Mouse (Mus musculus) embryonic facial prominence, embryonic 14.5 days (tissue): ENCODE data around the gene Wfdc3. TPM values are rescaled to one million over a fixed set of nuclear protein-coding genes. Genes with fewer than 3 reads are reported as not detected.

Experiments used
- ATAC-seq: fragments of 200-750 bp; cut with Nextera tagmentation; 2 replicates; pipeline ENCODE4 v1.8.0; 2017; ENCODE audit warnings: low read depth, moderate number of reproducible peaks, moderate TSS enrichment
- DNase-seq: peaks from one replicate; pipeline ENCODE4 v3.0.0-alpha.2; 2015; ENCODE audit warnings: low spot score
- H3K27ac ChIP-seq: fragments of 300-500 bp; sonication (generic); replicated peaks from 2 replicates; pipeline ENCODE4 v1.5.1; 2014; ENCODE audit warnings: low read depth, mild to moderate bottlenecking, low read length, moderate library complexity
- H3K27me3 ChIP-seq: fragments of 300-500 bp; sonication (generic); replicated peaks from 2 replicates; pipeline ENCODE4 v1.6.1; 2014; ENCODE audit warnings: low read length; ENCODE audit not compliant: control insufficient read depth, insufficient read depth
- H3K36me3 ChIP-seq: fragments of 300-500 bp; sonication (generic); 2 replicates; pipeline ENCODE4 v1.6.1; 2014; ENCODE audit warnings: low read length, mixed read lengths; ENCODE audit not compliant: control insufficient read depth, insufficient read depth
- H3K4me1 ChIP-seq: fragments of 300-500 bp; sonication (generic); 2 replicates; pipeline ENCODE4 v1.6.1; 2014; ENCODE audit warnings: antibody characterized with exemption, low read length; ENCODE audit not compliant: control insufficient read depth, insufficient read depth
- H3K4me2 ChIP-seq: fragments of 300-500 bp; sonication (generic); 2 replicates; pipeline ENCODE4 v1.6.1; 2014; ENCODE audit warnings: low read depth, mild to moderate bottlenecking, low read length, moderate library complexity, mixed read lengths
- H3K4me3 ChIP-seq: fragments of 300-500 bp; sonication (generic); 2 replicates; pipeline ENCODE4 v1.5.1; 2014; ENCODE audit warnings: low read depth, mild to moderate bottlenecking, low read length
- H3K9ac ChIP-seq: fragments of 300-500 bp; sonication (generic); 2 replicates; pipeline ENCODE4 v1.6.1; 2014; ENCODE audit warnings: low read depth, mild to moderate bottlenecking, low read length, moderate library complexity, mixed read lengths
- H3K9me3 ChIP-seq: fragments of 300-500 bp; sonication (generic); 2 replicates; pipeline ENCODE4 v1.6.1; 2016; ENCODE audit warnings: low read length; ENCODE audit not compliant: control insufficient read depth
- WGBS: fragments of 180-500 bp; shearing (Covaris S2); extraction: QIAGEN DNeasy Blood & Tissue Kit; methylation state at CpG from one replicate; pipeline ENCODE4 v1.1.7; 2014; 5-methylcytosine and 5-hydroxymethylcytosine counted together
- polyA plus RNA-seq: library from polyadenylated mRNA; unstranded; fragments of >200 nt; fragmentation: Nextera tagmentation; extraction: Ambion mirVana; gene quantifications from 2 replicates; pipeline ENCODE4 v1.2.1, GENCODE M21; 2014

Wfdc3 gene
- polyA plus RNA-seq, 1 experiment from 2014 or later = 0.53 TPM

GRCm38 (mm10) chr2:164770279-164770678 lies 24.5 kb upstream of the Wfdc3 start:
- peak overlapping the region; percentile 82 for H3K9ac ChIP-seq
- peaks cover 42% of the 10 kb centered on the region for H3K36me3 ChIP-seq
- peak overlapping the region; percentile 93 for H3K4me2 ChIP-seq
- 0 out of 2 replicates have a peak overlapping the region, but pooled peaks have one; percentile 48 for H3K27ac ChIP-seq
- no peak for ATAC-seq
- H3K4me3 ChIP-seq = peak overlapping the region; percentile 93
- 4% methylated on average over 15 of the region's 15 CpGs for WGBS
- peaks cover 18% of the 10 kb centered on the region; the same call in 1 of the 2 replicates for H3K4me1 ChIP-seq
- no peak for DNase-seq
- H3K27me3 ChIP-seq = no peaks in the 10 kb centered on the region
- H3K9me3 ChIP-seq = no peaks in the 10 kb centered on the region

GRCm38 (mm10) chr2:164769258-164770037 lies 23.7 kb upstream of the Wfdc3 start, which contains the start of gene Ube2c:
Gene Ube2c, plus strand, starts transcription at chr2:164769898.
- H3K9me3 ChIP-seq = no peaks in the 10 kb centered on the region
- 2% methylated on average over 53 of the region's 53 CpGs for WGBS
- ATAC-seq (peak; percentile 99), DNase-seq (peak; percentile 100)
- peak within 1 kb of the TSS; percentile 93 for H3K4me2 ChIP-seq
- peak within 1 kb of the TSS; percentile 82 for H3K9ac ChIP-seq
- H3K36me3 ChIP-seq = peaks cover 50% of the 10 kb centered on the region
- peaks cover 18% of the 10 kb centered on the region; the same call in 1 of the 2 replicates for H3K4me1 ChIP-seq
- peak within 1 kb of the TSS; percentile 93 for H3K4me3 ChIP-seq
- peak within 1 kb of the TSS; percentile 48; the same call in 1 of the 2 replicates for H3K27ac ChIP-seq
- H3K27me3 ChIP-seq = no peaks in the 10 kb centered on the region

GRCm38 (mm10) chr2:164767812-164768540 lies 22.2 kb upstream of the Wfdc3 start:
- Histone ChIP-seq H3K9ac (no peak overlapping the region), H3K4me2 (no peak overlapping the region), H3K36me3 (peaks cover 53% of the 10 kb centered on the region), H3K27me3 (no peaks in the 10 kb centered on the region), H3K4me1 (peaks cover 18% of the 10 kb centered on the region; the same call in 1 of the 2 replicates), H3K9me3 (no peaks in the 10 kb centered on the region), H3K4me3 (no peak overlapping the region), H3K27ac (no peak overlapping the region)
- WGBS = 97% methylated on average over 15 of the region's 15 CpGs
- no peak for DNase-seq
- no peak for ATAC-seq

- no peaks in the 10 kb centered on the region for H3K27me3 ChIP-seq
- no peak overlapping the region for H3K9ac ChIP-seq
- 0 out of 2 replicates have a peak, but pooled peaks cover 8% of the 10 kb centered on the region for H3K4me1 ChIP-seq
- peaks cover 63% of the 10 kb centered on the region for H3K36me3 ChIP-seq
- DNase-seq (no peak), ATAC-seq (no peak)
- no peak overlapping the region for H3K4me3 ChIP-seq
- 79% methylated on average over 3 of the region's 3 CpGs for WGBS
- no peak overlapping the region for H3K27ac ChIP-seq
- H3K9me3 ChIP-seq = no peaks in the 10 kb centered on the region
- H3K4me2 ChIP-seq = no peak overlapping the region
Measured at GRCm38 (mm10) chr2:164765841-164766240, 20.1 kb upstream of the Wfdc3 start.

GRCm38 (mm10) chr2:164762593-164762992 lies 16.9 kb upstream of the Wfdc3 start:
- H3K4me2 ChIP-seq = no peak overlapping the region
- peaks cover 91% of the 10 kb centered on the region for H3K36me3 ChIP-seq
- H3K9ac ChIP-seq = no peak overlapping the region
- ATAC-seq (no peak), DNase-seq (no peak)
- 90% methylated on average over 7 of the region's 7 CpGs for WGBS
- no peaks in the 10 kb centered on the region for H3K4me1 ChIP-seq
- no peak overlapping the region for H3K4me3 ChIP-seq
- H3K27ac ChIP-seq = no peak overlapping the region
- no peaks in the 10 kb centered on the region for H3K27me3 ChIP-seq
- H3K9me3 ChIP-seq = no peaks in the 10 kb centered on the region

- no peak for ATAC-seq
- no peak overlapping the region for H3K4me3 ChIP-seq
- WGBS = over 99% methylated on average over 4 of the region's 4 CpGs
- H3K36me3 ChIP-seq = peaks cover 91% of the 10 kb centered on the region
- H3K9me3 ChIP-seq = no peaks in the 10 kb centered on the region
- H3K4me2 ChIP-seq = no peak overlapping the region
- H3K27me3 ChIP-seq = no peaks in the 10 kb centered on the region
- no peak for DNase-seq
- no peak overlapping the region for H3K27ac ChIP-seq
- no peaks in the 10 kb centered on the region for H3K4me1 ChIP-seq
- no peak overlapping the region for H3K9ac ChIP-seq
Measured at GRCm38 (mm10) chr2:164761971-164762370, 16.2 kb upstream of the Wfdc3 start.

GRCm38 (mm10) chr2:164761502-164761901 lies 15.8 kb upstream of the Wfdc3 start:
- H3K9ac ChIP-seq = no peak overlapping the region
- H3K27ac ChIP-seq = no peak overlapping the region
- no peak for ATAC-seq
- no peaks in the 10 kb centered on the region for H3K4me1 ChIP-seq
- H3K4me3 ChIP-seq = no peak overlapping the region
- no peak for DNase-seq
- H3K36me3 ChIP-seq = peaks cover 91% of the 10 kb centered on the region
- 98% methylated on average over 2 of the region's 2 CpGs for WGBS
- no peaks in the 10 kb centered on the region for H3K27me3 ChIP-seq
- no peaks in the 10 kb centered on the region for H3K9me3 ChIP-seq
- H3K4me2 ChIP-seq = no peak overlapping the region

GRCm38 (mm10) chr2:164760059-164760833 lies 14.5 kb upstream of the Wfdc3 start:
- H3K4me1 ChIP-seq = no peaks in the 10 kb centered on the region
- DNase-seq (no peak), ATAC-seq (no peak)
- no peaks in the 10 kb centered on the region for H3K27me3 ChIP-seq
- WGBS = 90% methylated on average over 4 of the region's 4 CpGs
- no peak overlapping the region for H3K27ac ChIP-seq
- H3K9ac ChIP-seq = no peak overlapping the region
- H3K9me3 ChIP-seq = no peaks in the 10 kb centered on the region
- no peak overlapping the region for H3K4me2 ChIP-seq
- H3K4me3 ChIP-seq = no peak overlapping the region
- peaks cover 91% of the 10 kb centered on the region for H3K36me3 ChIP-seq
